Mouse (Mus musculus) mammary gland, adult 2 months (tissue): ENCODE measurements around the gene Lmf2. TPM values are rescaled to one million over a fixed set of nuclear protein-coding genes. Genes with fewer than 3 reads are reported as not detected.

Experiments used
- polyA plus RNA-seq: library from polyadenylated mRNA; depleted of rRNA; stranded (reverse); fragments of >200 nt; gene quantifications from 2 replicates; pipeline ENCODE4 v1.2.3, GENCODE M21; 2012; ENCODE audit warnings: low replicate concordance; rRNA removed

Gene Lmf2
- polyA plus RNA-seq = 51.5 and 67.3 TPM in 2 replicates

DNA sequence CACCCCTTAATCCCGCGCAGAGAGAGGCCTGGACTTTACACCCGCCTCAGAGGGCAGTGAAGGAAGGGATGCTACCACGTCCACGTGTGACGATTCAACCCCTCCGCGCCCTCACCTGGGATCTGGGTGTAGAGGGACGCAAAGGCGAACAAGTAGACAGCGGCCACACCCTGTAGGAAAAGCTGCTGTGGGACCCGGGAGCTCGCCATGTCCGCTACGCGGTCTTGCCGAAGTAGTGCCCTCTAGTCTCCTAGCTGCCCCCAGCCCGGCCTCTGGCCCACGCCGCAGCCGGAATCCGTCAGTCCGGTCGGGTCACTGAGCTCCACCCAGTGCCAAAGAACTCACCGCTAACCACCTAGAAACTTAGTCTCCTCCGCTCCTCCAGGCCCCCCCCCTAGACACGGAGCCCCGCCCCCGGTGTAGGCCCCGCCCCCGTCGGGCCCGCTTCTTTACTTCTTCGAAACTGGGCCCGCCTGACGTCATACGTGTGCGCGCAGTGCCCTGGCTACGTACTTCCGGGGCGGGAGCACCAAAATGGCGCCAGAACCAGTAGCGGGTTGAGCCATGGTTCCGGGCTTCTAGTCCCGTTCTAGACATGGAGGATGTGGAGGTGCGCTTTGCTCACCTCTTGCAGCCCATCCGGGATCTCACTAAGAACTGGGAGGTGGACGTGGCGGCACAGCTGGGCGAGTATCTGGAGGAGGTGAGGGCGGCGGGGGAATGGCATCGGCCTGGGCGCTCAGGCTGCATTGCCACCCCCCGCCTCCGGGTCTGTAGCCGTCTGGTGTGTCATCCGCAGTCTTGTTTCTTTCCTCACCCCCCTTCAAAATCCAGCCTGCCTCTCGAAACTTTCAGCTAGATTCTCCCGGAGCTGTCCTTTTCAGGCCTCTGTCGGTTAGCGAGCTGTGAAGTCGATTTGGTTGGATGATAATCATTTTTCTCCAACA is at the start of gene Lmf2, which contains the start of gene Ncaph2:
Lmf2 (minus strand) TSS at position 419 of the 947 bp plus-strand sequence.
Ncaph2 (plus strand) TSS at position 479 of the 947 bp plus-strand sequence.

GRCm38 (mm10) chr15:89384617-89385016 is 29.2 kb upstream of the Lmf2 start, which contains the start of gene Klhdc7b:
Gene Klhdc7b, plus strand, starts transcription at chr15:89384917.

DNA sequence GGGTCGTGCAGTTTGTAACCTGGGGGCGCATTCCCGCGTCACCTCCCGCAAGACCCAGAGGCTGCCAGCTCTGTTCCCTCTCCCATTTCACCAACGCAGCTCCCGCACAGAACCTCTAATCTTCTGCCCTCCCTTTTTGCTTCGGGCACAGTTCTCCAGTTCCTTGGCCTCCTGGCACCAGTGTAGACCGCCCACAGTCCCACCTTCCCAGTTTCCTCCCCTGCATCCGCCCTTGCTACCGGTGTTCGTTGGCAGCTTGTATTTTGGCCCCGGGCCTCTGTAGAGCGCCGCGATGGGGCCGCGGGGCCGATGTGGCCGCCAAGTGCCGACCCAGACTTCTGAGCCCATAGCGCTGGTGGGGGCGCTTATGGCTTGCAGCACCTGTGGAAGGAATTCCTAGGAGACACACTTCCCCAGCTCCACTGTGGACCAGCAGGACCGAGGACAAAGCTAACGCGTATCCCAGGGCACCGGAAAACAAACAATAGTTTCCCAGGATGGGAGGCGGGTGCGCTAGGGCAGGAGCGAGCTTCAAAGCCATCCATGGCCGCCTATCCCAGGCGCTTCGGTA is 23.5 kb upstream of the Lmf2 start, which contains the start of gene Odf3b:
Odf3b (minus strand) TSS at position 452 of the 571 bp plus-strand sequence.

GRCm38 (mm10) chr15:89376957-89377356 is 21.5 kb upstream of the Lmf2 start, which contains the start of gene Tymp:
Gene Tymp, minus strand, starts transcription at chr15:89377039.

DNA sequence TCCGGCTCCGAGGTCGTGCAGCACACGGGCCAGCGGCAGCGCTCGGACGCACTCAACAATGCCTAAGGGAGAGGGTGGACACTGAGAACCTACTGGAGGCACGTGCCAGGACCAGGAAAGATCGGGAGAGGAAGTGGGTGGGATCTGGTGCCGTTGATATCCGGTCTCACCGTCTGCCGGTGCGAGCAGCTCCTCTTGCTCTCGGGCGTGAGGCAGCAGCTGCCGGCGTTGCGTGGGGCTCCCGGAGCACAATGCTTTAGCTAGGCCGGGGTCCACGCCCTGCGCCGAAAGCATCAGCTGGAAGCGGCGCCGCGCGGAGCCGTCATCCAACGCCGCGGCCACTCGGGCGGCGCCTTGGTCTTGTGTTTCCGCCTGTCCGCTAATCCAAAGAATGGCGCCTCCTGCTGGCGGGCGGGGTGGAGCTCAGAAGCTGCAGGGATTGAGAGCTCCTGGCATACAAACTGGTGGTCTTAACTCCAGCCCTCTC is 18.3 kb upstream of the Lmf2 start, which contains the start of gene Sco2:
Sco2 (minus strand) TSS at position 85 of the 487 bp plus-strand sequence.

DNA sequence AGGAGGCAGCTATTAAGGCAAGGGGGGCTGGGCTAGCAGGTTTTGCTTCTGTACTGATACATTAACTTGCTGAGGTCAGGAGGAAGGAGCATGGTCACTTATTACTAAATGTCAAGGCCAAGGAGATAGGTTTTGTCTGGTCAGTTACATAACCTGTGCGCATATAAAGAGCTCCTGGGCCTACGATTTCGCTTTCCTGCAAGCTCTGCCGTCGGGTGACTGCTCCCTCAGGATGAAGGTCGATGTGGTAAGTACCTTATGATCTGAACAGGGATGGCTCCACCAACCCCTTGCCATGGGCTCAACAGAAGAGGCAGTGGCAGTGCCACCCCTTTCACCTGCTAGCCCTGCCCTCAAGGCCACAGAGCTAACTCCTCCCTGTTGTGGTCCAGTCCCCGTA is 21.2 kb downstream of the Lmf2 start, which contains the start of gene Miox:
Miox (plus strand) TSS at position 128 of the 400 bp plus-strand sequence.

DNA sequence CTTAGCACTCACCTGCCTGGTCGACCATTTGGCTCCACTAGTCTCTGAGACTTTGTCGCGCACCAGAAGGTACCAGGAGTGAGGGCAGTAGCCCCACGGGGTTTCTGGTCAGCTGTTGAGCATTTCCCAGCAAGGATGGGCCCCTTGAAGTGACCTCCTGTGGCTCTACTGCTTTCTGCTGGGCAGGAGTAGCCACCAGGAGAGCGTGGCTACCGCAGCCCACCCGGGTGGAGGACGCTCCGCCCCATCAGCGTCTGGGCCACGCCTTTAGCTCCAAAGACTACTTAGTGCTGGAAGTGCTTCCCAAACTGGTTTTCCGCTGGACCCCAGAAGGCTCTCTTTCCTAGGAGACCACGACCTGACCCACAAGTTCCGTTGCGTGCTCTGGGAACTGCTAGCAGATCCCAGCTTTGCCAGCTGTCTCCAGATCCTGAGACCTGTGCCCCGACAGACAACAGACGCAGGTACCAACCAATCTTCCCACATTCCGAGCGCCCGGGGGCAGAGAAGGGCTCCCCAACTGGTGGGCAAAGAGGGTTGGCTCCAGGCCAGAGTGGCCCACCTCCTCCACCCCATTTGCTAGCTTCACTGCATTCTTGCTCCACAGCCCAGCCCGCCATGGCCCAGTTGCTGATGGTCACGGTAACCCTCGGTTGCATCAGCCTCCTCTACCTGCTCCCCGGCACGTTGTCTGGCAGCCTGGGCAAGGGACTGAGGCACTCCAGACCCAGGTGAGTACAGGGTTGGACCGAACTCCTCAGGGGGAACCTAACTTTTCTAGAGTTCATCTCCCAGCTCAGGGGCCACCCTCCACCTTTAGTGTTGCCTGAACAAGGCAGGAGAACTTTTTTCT is 32.6 kb downstream of the Lmf2 start, which contains the start of gene Adm2:
Adm2 (plus strand) TSS at position 51 of the 853 bp plus-strand sequence.

GRCm38 (mm10) chr15:89315190-89315731 is 40.2 kb downstream of the Lmf2 start, which contains the start of gene Sbf1:
Gene Sbf1, minus strand, starts transcription at chr15:89315311.

Other genes with a start within 250 kb of the Lmf2 start
- gene Tubgcp6, start 232.5 kb downstream of the Lmf2 start, polyA plus RNA-seq = 33.0 and 35.5 TPM in 2 replicates
- 57.4 and 63.6 TPM in 2 replicates for gene Hdac10, start 227.0 kb downstream of the Lmf2 start, polyA plus RNA-seq
- 14.0 and 43.9 TPM in 2 replicates for gene Mapk12, start 215.0 kb downstream of the Lmf2 start, polyA plus RNA-seq
- gene Mapk11, start 206.0 kb downstream of the Lmf2 start, polyA plus RNA-seq = 15.6 and 21.0 TPM in 2 replicates
- 106 and 146 TPM in 2 replicates for gene Plxnb2, start 174.9 kb downstream of the Lmf2 start, polyA plus RNA-seq
- gene Dennd6b, start 159.2 kb downstream of the Lmf2 start, polyA plus RNA-seq = 23.7 and 25.8 TPM in 2 replicates
- 133 and 457 TPM in 2 replicates for gene Ppp6r2, start 144.1 kb downstream of the Lmf2 start, polyA plus RNA-seq
- 309 and 314 TPM in 2 replicates for gene Sbf1, start 40.3 kb downstream of the Lmf2 start, polyA plus RNA-seq
- gene Adm2, start 32.9 kb downstream of the Lmf2 start, polyA plus RNA-seq = 1.6 and 3.6 TPM in 2 replicates
- 0.23 and 0.49 TPM in 2 replicates for gene Miox, start 21.3 kb downstream of the Lmf2 start, polyA plus RNA-seq
- gene Ncaph2, start 60 bp upstream of the Lmf2 start, polyA plus RNA-seq = 133 and 153 TPM in 2 replicates
- gene Sco2, start 18.2 kb upstream of the Lmf2 start, polyA plus RNA-seq = 38.4 and 47.4 TPM in 2 replicates
- gene Tymp, start 21.4 kb upstream of the Lmf2 start, polyA plus RNA-seq = 1.5 and 10.2 TPM in 2 replicates
- gene Odf3b, start 23.6 kb upstream of the Lmf2 start, polyA plus RNA-seq = 5.0 TPM in 2 replicates
- gene Klhdc7b, start 29.3 kb upstream of the Lmf2 start, polyA plus RNA-seq = 0.02 TPM in 1 of 2 replicates, not detected in the other
- gene Syce3, start 54.8 kb upstream of the Lmf2 start, polyA plus RNA-seq = not detected in 2 replicates
- 40.4 and 302 TPM in 2 replicates for gene Cpt1b, start 70.2 kb upstream of the Lmf2 start, polyA plus RNA-seq
- gene C730034F03Rik, start 73.9 kb upstream of the Lmf2 start, polyA plus RNA-seq = 0.65 and 1.2 TPM in 2 replicates
- 1.0 and 5.6 TPM in 2 replicates for gene Gm44502, start 74.0 kb upstream of the Lmf2 start, polyA plus RNA-seq
- 59.4 and 73.3 TPM in 2 replicates for gene Chkb, start 74.2 kb upstream of the Lmf2 start, polyA plus RNA-seq
- gene Mapk8ip2, start 98.3 kb upstream of the Lmf2 start, polyA plus RNA-seq = 0.07 and 0.10 TPM in 2 replicates
- 60.5 and 78.3 TPM in 2 replicates for gene Arsa, start 121.8 kb upstream of the Lmf2 start, polyA plus RNA-seq
- 29.5 and 55.8 TPM in 2 replicates for gene Shank3, start 144.0 kb upstream of the Lmf2 start, polyA plus RNA-seq
- 1.1 and 2.2 TPM in 2 replicates for gene Acr, start 212.7 kb upstream of the Lmf2 start, polyA plus RNA-seq
- 6.1 and 15.3 TPM in 2 replicates for gene Rabl2, start 236.3 kb upstream of the Lmf2 start, polyA plus RNA-seq